Mouse (Mus musculus) gastrocnemius, postnatal 36 days (tissue): Measurements from ENCODE around the gene Triobp. TPM values are rescaled to one million over a fixed set of nuclear protein-coding genes. Genes with fewer than 3 reads are reported as not detected.
A peak's percentile ranks its signal among the peaks of the same experiment; 100 is the strongest.

ENCODE experiments used
- DNase-seq, 2 experiments: peaks; one replicate each; pipeline ENCODE4 v3.0.0; 2022
- intact Hi-C: fragments of 180-260 bp; cut with DNase I; formaldehyde crosslinking; loops from one replicate; pipeline ENCODE4 v1.15.1; 2025
- total RNA-seq, 2 experiments: library from RNA; stranded (reverse); gene quantifications; 2 replicates each; pipeline ENCODE4 v1.2.3; 2021

The Triobp gene
- total RNA-seq, 2 experiments from 2014 or later = 35.6 to 42.3 TPM

- intact Hi-C loops = no loop called here
- DNase-seq = no peak
Measured at GRCm38 (mm10) chr15:78956351-78956750, 8.8 kb downstream of the Triobp start.

GRCm38 (mm10) chr15:78957021-78957420 lies 9.5 kb downstream of the Triobp start:
- intact Hi-C loops = no loop called here
- DNase-seq = no peak

- no peak for DNase-seq
- intact Hi-C loops = no loop called here
Measured at GRCm38 (mm10) chr15:78959537-78959936, 12.0 kb downstream of the Triobp start.

GRCm38 (mm10) chr15:78960088-78960487 lies 12.6 kb downstream of the Triobp start:
- intact Hi-C loops = no loop called here
- DNase-seq = peak; percentile 59 to 83

DNA sequence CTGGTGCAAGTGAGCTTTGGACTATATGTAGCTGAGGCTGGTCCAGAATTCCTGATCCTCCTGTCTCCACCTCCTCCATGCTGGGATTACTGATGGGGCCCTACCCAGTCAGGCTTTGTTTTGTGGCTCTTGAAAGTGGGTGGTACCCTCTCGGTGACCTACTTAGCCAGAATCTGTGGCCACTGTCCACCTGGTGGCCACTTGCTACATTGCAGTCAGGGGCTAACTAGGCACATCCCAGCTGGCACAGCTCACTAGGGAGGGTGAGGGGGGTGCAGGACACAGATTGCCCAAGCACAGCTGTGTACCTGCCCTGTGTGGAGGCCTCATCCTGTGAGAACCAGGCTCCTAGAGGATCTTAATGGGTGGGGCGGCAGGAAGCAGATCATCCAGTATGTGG lies 15.4 kb downstream of the Triobp start:
- intact Hi-C loops = no loop called here
- peak; percentile 64 to 65 for DNase-seq

- no peak for DNase-seq
- intact Hi-C loops = no loop called here
Measured at GRCm38 (mm10) chr15:78971626-78972025, 24.1 kb downstream of the Triobp start.

DNA sequence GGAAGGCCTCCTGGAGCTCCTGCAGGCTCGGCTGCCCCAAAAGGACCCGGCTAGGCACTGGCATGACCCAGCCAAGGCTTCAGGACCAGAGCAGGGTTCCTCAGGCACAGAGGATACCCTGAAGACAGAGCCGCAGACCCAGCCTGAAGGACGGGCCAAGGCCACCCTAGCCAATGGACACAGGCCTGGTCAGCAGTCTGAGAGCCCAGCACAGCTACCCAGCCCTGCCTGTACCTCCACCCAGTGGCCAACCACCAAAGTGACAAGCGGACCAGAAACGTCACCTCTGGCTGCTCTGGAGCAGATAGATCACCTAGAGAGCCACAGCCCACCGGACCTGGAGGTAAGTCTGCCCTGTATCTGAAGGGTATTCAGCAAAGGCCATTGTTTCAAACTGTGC lies 26.4 kb downstream of the Triobp start:
- DNase-seq = no peak

DNA sequence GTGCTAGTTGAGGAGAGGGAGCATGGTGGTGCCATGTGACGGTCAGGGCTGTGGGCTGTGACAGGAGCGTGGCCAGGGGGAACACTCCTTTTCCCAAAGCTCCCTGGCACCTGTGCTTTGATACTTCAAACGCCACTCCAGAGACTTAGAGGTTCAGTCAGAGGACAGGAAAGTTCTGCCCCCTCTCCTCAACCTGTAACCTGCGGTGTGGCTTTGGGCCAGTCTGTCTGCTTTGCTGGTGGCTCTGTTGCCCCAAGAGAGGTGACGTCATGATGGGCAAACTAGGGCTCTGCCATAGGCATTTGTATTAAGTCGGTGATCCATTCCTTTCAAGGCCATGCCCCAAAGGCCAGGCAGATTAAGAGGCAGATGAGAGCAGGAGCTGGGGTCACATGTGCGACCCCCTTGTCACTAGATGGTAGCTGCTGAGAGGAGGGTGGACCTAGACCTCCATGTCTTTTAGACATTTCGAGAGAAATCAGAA lies 30.2 kb downstream of the Triobp start:
- no peak for DNase-seq
- intact Hi-C loops = no loop called here

More for the DNA sequence above, 26.4 kb downstream of the Triobp start:
- intact Hi-C loops = no loop called here

DNA sequence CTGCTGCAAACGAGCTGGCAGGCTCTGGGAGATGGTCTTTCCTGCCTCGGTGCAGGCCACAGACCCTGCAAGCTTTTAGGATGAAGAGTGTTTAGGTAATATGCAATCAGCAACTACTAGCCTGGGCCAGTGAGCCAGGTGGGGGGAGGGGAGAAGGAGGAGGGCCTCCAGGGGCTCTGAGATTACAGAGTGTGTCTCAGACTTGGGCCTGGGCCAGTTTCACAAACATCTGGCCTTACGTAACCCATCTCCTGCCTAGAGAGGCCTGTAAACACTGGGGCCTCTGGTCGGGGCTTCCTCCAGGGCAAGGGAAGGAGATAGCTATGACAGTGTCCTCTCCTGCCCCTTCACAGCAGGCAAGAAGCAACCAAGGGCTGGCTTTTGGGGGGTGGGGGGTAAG lies 31.4 kb downstream of the Triobp start:
- peak; percentile 76 to 89 for DNase-seq
- intact Hi-C loops = no loop called here

- DNase-seq = no peak
- intact Hi-C loops = no loop called here
Measured at GRCm38 (mm10) chr15:78980084-78980483, 32.6 kb downstream of the Triobp start.

DNA sequence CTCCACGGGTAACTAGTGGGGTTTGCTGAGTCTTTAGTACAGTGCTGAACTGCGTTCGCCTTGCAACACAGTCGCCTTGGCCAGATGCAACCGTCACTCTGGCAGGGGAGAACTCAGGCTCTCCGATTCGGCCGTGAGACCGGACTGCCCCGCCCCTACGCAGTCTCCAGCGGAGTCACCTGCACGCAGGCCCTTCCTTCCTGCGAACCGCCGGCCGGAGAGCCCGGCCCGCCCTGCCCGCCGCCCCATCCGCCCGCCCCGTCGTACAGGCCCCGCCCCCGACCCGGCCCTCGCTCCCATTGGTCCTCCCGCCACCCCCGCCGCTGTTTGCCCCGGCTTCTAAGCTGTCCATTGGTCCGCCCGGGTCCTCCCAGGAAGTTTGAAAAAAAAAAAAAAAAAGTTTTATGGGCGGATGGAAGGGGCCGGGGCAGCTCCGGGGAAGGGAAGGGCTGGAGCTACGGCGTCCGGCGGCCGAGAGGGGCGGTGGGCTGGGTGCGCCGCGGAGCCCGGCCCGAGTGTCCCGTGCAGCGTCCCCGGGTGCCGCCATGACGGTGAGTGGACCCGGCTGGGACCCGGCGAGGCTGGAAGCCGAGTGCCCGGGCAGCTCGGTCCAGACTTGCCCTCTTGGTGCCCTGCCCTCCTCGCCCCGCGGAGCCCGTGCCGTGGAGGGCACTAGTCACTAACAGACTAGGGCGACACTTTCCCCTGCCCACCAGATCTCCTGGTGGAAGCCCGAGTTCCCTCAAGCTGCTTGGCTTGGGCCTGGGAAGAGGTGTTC lies 35.3 kb downstream of the Triobp start:
- intact Hi-C loops = no loop called here

DNA sequence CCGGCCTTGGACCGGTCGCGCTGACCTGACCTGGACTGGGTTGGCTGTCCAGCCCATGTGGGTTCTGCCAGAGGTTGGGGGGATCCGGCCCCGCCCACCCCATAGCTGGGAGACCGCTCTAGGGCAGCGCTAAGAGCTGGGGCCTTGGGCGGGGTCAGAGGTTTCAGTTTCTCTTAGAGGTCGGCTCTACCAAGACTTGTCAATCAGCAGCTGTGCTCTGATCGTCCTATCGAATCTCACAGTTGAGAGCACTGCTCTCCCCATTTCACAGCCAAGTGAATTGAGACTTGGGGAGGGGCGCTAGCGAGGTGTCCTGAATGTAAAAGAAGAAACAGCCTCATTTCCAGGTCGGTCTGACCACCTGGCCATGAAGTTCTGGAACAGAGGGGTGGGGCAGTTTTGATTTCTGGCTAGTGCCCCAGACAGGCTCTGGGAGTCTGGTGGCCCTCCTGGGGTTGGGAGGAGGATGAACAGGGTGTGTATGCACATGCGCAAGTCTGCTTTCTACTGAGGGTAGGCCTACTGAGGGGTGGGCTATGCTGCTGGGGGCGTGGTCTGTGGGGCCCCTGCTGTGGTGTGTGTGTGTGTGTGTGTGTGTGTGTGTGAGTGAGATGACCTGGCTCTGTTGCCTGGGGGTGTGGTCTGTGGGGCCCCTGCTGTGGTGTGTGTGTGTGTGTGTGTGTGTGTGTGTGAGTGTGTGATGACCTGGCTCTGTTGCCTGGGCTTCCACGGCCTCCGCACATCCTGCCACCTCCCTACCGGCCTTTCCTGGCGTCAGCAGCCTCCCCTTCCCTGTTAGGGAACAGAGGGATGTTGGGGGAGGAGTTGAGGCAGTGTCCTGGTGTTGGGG lies 36.1 kb downstream of the Triobp start:
- intact Hi-C loops = no loop called here
- DNase-seq = peak; percentile 50 to 55

More for the DNA sequence above, 35.3 kb downstream of the Triobp start:
- peak; percentile 78 to 90 for DNase-seq

GRCm38 (mm10) chr15:78984286-78984778 lies 36.8 kb downstream of the Triobp start:
- DNase-seq = no peak
- intact Hi-C loops = no loop called here

DNA sequence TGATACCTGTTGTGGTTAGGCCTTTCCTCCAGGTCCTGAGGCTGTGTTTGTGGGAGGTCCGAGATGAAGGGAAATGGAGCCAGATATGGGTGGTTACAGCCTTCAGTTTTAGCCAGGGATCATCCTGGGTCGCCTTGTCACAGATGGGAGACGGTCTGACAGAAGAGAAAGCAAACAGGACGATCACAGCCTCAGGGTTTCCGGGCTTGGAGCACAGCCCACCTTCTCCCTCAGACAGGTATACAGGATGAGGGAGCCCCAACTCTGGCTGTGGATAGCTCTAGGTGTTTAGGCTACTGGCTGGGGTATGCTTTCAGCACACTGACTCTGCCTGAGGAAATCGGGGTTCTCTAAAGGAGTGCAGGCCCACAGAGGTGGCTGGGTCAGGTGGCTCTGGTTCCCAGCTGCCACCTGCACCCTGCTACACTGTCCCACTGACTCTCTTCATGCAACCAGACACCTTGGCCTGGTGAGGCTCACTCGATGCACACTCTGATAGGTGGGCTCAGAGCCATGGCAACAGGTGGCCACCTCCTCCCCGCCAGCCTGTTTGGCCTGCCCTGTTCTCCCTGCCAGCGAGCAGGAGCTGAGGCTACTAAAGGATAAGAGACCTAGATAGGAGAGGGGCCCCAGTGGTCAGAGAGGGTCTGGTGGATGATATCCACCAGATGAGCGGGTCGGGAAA lies 39.2 kb downstream of the Triobp start:
- peak; percentile 58 to 62 for DNase-seq
- intact Hi-C loops = loop anchor here (2.0 kb wide), 1 partner anchor 42 kb away; the partner anchor contains the start of gene H1f0

GRCm38 (mm10) chr15:78988499-78988971 lies 41.0 kb downstream of the Triobp start:
- intact Hi-C loops = no loop called here
- peak; percentile 40 to 62 for DNase-seq

GRCm38 (mm10) chr15:78989152-78990092 lies 41.9 kb downstream of the Triobp start:
- intact Hi-C loops = no loop called here
- DNase-seq = no peak

DNA sequence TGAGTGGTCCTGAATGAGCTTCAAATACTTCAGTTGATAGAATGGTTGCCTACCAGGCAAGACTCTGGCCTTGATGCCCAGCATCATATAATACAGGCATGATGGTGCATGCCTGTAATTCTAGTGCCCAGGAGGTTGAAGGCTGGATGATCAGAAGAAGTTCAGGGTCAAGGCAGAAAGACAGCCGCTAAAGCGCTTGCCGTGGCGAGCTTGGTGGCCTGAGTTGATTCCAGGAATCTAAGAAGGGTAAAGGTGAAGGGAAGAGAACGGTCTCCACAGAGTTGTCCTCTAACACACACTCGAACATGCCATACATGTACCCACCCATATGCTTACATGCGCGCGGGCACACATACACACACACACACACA lies 42.6 kb downstream of the Triobp start:
- DNase-seq = no peak
- intact Hi-C loops = no loop called here

DNA sequence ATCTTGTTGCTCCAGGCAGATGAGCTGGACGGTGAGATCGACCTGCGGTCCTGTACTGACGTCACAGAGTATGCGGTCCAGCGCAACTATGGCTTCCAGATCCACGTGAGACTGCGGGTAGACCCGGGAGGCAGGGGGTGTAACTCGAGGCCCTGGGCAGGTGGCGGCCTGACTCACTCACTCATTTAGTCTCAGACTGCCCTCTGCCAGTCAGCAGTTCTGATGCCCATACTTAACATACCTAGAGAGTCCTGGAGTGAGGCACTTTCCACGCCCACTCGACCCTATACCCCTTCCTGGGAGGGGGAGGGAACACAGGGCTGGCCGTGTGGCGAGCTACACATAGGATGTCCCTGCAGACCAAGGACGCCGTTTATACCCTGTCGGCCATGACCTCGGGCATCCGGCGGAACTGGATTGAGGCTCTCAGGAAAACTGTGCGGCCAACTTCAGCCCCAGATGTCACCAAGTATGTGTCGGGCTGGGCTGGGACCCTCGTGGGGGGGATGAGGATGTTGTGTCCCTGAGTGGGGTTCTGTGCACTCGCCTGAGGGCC lies 43.5 kb downstream of the Triobp start:
- intact Hi-C loops = no loop called here
- DNase-seq = no peak

DNA sequence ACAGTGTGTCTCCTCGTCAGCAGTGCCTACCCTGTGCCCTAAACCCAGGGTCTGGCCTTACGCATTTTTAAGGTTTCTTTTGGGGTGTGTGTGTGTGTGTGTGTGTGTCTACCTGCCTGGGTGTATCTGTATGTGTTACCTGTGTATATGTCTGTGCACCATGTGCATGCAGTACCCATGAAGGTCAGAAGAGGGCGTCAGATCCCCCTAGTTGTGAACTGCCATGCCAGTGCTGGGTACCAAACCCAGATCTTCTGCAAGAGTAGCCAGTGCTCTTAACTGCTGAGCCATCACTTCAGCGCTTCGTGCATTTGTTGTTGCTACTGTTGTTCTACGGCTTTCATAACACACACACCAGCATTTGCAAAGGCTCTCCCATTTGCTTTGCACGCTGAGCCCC lies 44.7 kb downstream of the Triobp start:
- intact Hi-C loops = no loop called here
- no peak for DNase-seq
